Mouse (Mus musculus): ENCODE results near the gene Mrpl55. TPM values are rescaled to one million over a fixed set of nuclear protein-coding genes. Genes with fewer than 3 reads are reported as not detected.

Gene Mrpl55
- polyA plus RNA-seq, 1 experiment from 2014 or later: 90.5 TPM

GRCm38 (mm10) chr11:59170549-59170948 is 31.7 kb upstream of the Mrpl55 start:
- no peak overlapping the region for H3K9ac ChIP-seq

GRCm38 (mm10) chr11:59174189-59174838 is 28.0 kb upstream of the Mrpl55 start:
- Histone ChIP-seq H3K4me3 (no peak overlapping the region), H3K9me3 (no peaks in the 10 kb centered on the region), H3K27me3 (peaks cover 68% of the 10 kb centered on the region), H3K36me3 (no peaks in the 10 kb centered on the region), H3K4me2 (replicated peaks) (no peak overlapping the region), H3K27ac (no peak overlapping the region), H3K9ac (no peak overlapping the region), H3K4me1 (0 out of 2 replicates have a peak, but pooled peaks cover 14% of the 10 kb centered on the region)
- WGBS: 63% methylated on average over 6 of the region's 6 CpGs
- no peak for ATAC-seq (ENCODE audit: low FRiP score, low read depth)

More at GRCm38 (mm10) chr11:59170549-59170948, 31.7 kb upstream of the Mrpl55 start:
- no peak overlapping the region for H3K27ac ChIP-seq
- H3K4me3 ChIP-seq: no peak overlapping the region
- no peaks in the 10 kb centered on the region for H3K4me1 ChIP-seq
- no peaks in the 10 kb centered on the region for H3K36me3 ChIP-seq
- 68% methylated on average over 4 of the region's 4 CpGs for WGBS
- ATAC-seq (ENCODE audit: low FRiP score, low read depth): no peak
- peaks cover 30% of the 10 kb centered on the region for H3K27me3 ChIP-seq
- H3K4me2 ChIP-seq (replicated peaks): no peak overlapping the region
- no peaks in the 10 kb centered on the region for H3K9me3 ChIP-seq

GRCm38 (mm10) chr11:59176475-59176874 is 25.8 kb upstream of the Mrpl55 start:
- Histone ChIP-seq H3K27me3 (peaks cover 89% of the 10 kb centered on the region), H3K9me3 (no peaks in the 10 kb centered on the region), H3K36me3 (no peaks in the 10 kb centered on the region), H3K27ac (no peak overlapping the region), H3K9ac (no peak overlapping the region), H3K4me2 (replicated peaks) (peak overlapping the region; percentile 51), H3K4me3 (peak overlapping the region; percentile 34), H3K4me1 (0 out of 2 replicates have a peak, but pooled peaks cover 14% of the 10 kb centered on the region)
- 3% methylated on average over 48 of the region's 48 CpGs for WGBS
- ATAC-seq (ENCODE audit: low FRiP score, low read depth): no peak

GRCm38 (mm10) chr11:59176921-59177320 is 25.4 kb upstream of the Mrpl55 start:
- H3K27ac ChIP-seq: no peak overlapping the region
- no peaks in the 10 kb centered on the region for H3K36me3 ChIP-seq
- 0 out of 2 replicates have a peak, but pooled peaks cover 14% of the 10 kb centered on the region for H3K4me1 ChIP-seq
- H3K9me3 ChIP-seq: no peaks in the 10 kb centered on the region
- H3K27me3 ChIP-seq: peaks cover 94% of the 10 kb centered on the region
- H3K4me2 ChIP-seq (replicated peaks): peak overlapping the region; percentile 51
- peak overlapping the region; percentile 34 for H3K4me3 ChIP-seq
- WGBS: 6% methylated on average over 33 of the region's 34 CpGs
- no peak for ATAC-seq (ENCODE audit: low FRiP score, low read depth)
- no peak overlapping the region for H3K9ac ChIP-seq

GRCm38 (mm10) chr11:59182864-59183331 is 19.4 kb upstream of the Mrpl55 start, which contains the start of gene Gjc2:
Gene Gjc2, minus strand, starts transcription at chr11:59183213.
- WGBS: 40% methylated on average over 3 of the region's 3 CpGs
- ATAC-seq (ENCODE audit: low FRiP score, low read depth): no peak

GRCm38 (mm10) chr11:59183821-59184220 is 18.5 kb upstream of the Mrpl55 start:
- no peak overlapping the region for H3K4me2 ChIP-seq (replicated peaks)
- ATAC-seq (ENCODE audit: low FRiP score, low read depth): no peak
- no peak overlapping the region for H3K4me3 ChIP-seq
- H3K27me3 ChIP-seq: peaks cover 33% of the 10 kb centered on the region
- H3K9ac ChIP-seq: no peak overlapping the region
- 0 out of 2 replicates have a peak, but pooled peaks cover 3% of the 10 kb centered on the region for H3K4me1 ChIP-seq
- H3K36me3 ChIP-seq: peaks cover 44% of the 10 kb centered on the region
- no peak overlapping the region for H3K27ac ChIP-seq
- 45% methylated on average over 3 of the region's 3 CpGs for WGBS
- H3K9me3 ChIP-seq: no peaks in the 10 kb centered on the region

More at GRCm38 (mm10) chr11:59182864-59183331, 19.4 kb upstream of the Mrpl55 start, which contains the start of gene Gjc2:
- H3K4me3 ChIP-seq: no peak within 1 kb of the TSS
- H3K4me2 ChIP-seq (replicated peaks): no peak within 1 kb of the TSS
- H3K9me3 ChIP-seq: no peaks in the 10 kb centered on the region
- no peaks in the 10 kb centered on the region for H3K4me1 ChIP-seq
- H3K9ac ChIP-seq: no peak within 1 kb of the TSS; the same call in 1 of the 2 replicates
- peaks cover 44% of the 10 kb centered on the region for H3K36me3 ChIP-seq
- H3K27me3 ChIP-seq: peaks cover 42% of the 10 kb centered on the region
- H3K27ac ChIP-seq: no peak within 1 kb of the TSS

- 83% methylated on average over 5 of the region's 5 CpGs for WGBS
- Histone ChIP-seq H3K4me1 (peaks cover 11% of the 10 kb centered on the region; the same call in 1 of the 2 replicates), H3K9ac (no peak overlapping the region), H3K4me2 (replicated peaks) (no peak overlapping the region), H3K4me3 (no peak overlapping the region), H3K27me3 (peaks cover 16% of the 10 kb centered on the region), H3K9me3 (no peaks in the 10 kb centered on the region), H3K27ac (no peak overlapping the region), H3K36me3 (peaks cover 44% of the 10 kb centered on the region)
- no peak for ATAC-seq (ENCODE audit: low FRiP score, low read depth)
Measured at GRCm38 (mm10) chr11:59185490-59185889, 16.8 kb upstream of the Mrpl55 start.

- Histone ChIP-seq H3K36me3 (peaks cover 40% of the 10 kb centered on the region), H3K4me3 (no peak overlapping the region), H3K4me2 (replicated peaks) (no peak overlapping the region), H3K27ac (no peak overlapping the region), H3K9ac (no peak overlapping the region), H3K4me1 (peaks cover 17% of the 10 kb centered on the region), H3K27me3 (no peaks in the 10 kb centered on the region), H3K9me3 (no peaks in the 10 kb centered on the region)
- no peak for ATAC-seq (ENCODE audit: low FRiP score, low read depth)
- WGBS: 80% methylated on average over 6 of the region's 6 CpGs
Measured at GRCm38 (mm10) chr11:59187706-59188105, 14.6 kb upstream of the Mrpl55 start.

GRCm38 (mm10) chr11:59191231-59192058 is 10.8 kb upstream of the Mrpl55 start:
- Histone ChIP-seq H3K27me3 (no peaks in the 10 kb centered on the region), H3K4me1 (peaks cover 17% of the 10 kb centered on the region), H3K36me3 (peaks cover 5% of the 10 kb centered on the region), H3K9me3 (no peaks in the 10 kb centered on the region), H3K4me2 (replicated peaks) (peak overlapping the region; percentile 83), H3K27ac (peak overlapping the region; percentile 90), H3K4me3 (peak overlapping the region; percentile 66), H3K9ac (peak overlapping the region; percentile 82)
- under 1% methylated on average over 59 of the region's 59 CpGs for WGBS
- peak; percentile 96 for ATAC-seq (ENCODE audit: low FRiP score, low read depth)

- no peaks in the 10 kb centered on the region for H3K27me3 ChIP-seq
- H3K9me3 ChIP-seq: no peaks in the 10 kb centered on the region
- 5% methylated on average over 16 of the region's 16 CpGs for WGBS
- peak within 1 kb of the TSS; percentile 66 for H3K4me3 ChIP-seq
- peak within 1 kb of the TSS; percentile 83 for H3K4me2 ChIP-seq (replicated peaks)
- H3K9ac ChIP-seq: peak within 1 kb of the TSS; percentile 82
- peak within 1 kb of the TSS; percentile 90 for H3K27ac ChIP-seq
- ATAC-seq (ENCODE audit: low FRiP score, low read depth): peak; percentile 9; the same call in 1 of the 2 replicates
- H3K4me1 ChIP-seq: peaks cover 17% of the 10 kb centered on the region
- no peaks in the 10 kb centered on the region for H3K36me3 ChIP-seq
Measured at GRCm38 (mm10) chr11:59192059-59192386, 10.3 kb upstream of the Mrpl55 start, which contains the start of gene Guk1. Gene Guk1, minus strand, starts transcription at chr11:59192212.

- no peak overlapping the region for H3K9ac ChIP-seq
- peaks cover 19% of the 10 kb centered on the region for H3K36me3 ChIP-seq
- H3K27ac ChIP-seq: no peak overlapping the region
- peaks cover 5% of the 10 kb centered on the region for H3K4me1 ChIP-seq
- H3K9me3 ChIP-seq: no peaks in the 10 kb centered on the region
- H3K4me3 ChIP-seq: no peak overlapping the region
- no peak overlapping the region for H3K4me2 ChIP-seq (replicated peaks)
- H3K27me3 ChIP-seq: no peaks in the 10 kb centered on the region
- ATAC-seq (ENCODE audit: low FRiP score, low read depth): no peak
Measured at GRCm38 (mm10) chr11:59196230-59196629, 6.1 kb upstream of the Mrpl55 start.

All from limb, embryonic 13.5 days (tissue).